Comparison of ENCODE assay signal across 19 mouse cellular contexts in genomic region chr2:3708621-3709020, GRCm38 (mm10).
DNase-seq lines count a peak whose midpoint lies in the region; ATAC-seq and TF ChIP-seq lines count a peak whose summit lies in the region.
"Had no signal": no experiment of that assay in that cellular context is flagged by ENCODE, and none has a peak within 500 bp of the region (broad histone marks: within the 10 kb centered on the region; RNA-seq: fewer than 3 reads in every experiment).

No protein-coding gene starts in this region.

- peak; percentile 16 for DNase-seq in heart, adult 11 months
- no peak for DNase-seq in heart, adult 18-20 months
- DNase-seq in liver, adult 2 months (ENCODE audit: extremely low read depth, low read depth, low spot score): peak; percentile 94
- DNase-seq: adrenal gland, adult 2 months; adrenal gland, adult 8-10 months; adrenal gland, postnatal 10 days; adrenal gland, postnatal 14 days; adrenal gland, postnatal 25 days; adrenal gland, postnatal 36 days; B cell, adult 2 months; cerebellum, adult 11 months; cerebellum, adult 11-12 months; cerebellum, adult 18-20 months had no signal

- H3K9me3 ChIP-seq in liver, embryonic 12.5 days (replicated peaks): no peaks in the 10 kb centered on the region
- H3K9me3 ChIP-seq: G1E had no signal

- H3K27me3 ChIP-seq in liver, adult 2 months (ENCODE audit: control insufficient read depth, insufficient read depth, low read length): no peaks in the 10 kb centered on the region
- H3K27me3 ChIP-seq in liver, embryonic 12.5 days (replicated peaks): no peaks in the 10 kb centered on the region
- H3K27me3 ChIP-seq: CH12.LX, Patski had no signal

- no peak overlapping the region for H3K4me2 ChIP-seq in liver, embryonic 12.5 days

- ATAC-seq in liver, embryonic 12.5 days: no peak
- ATAC-seq: activated CD4-positive, CD25-positive, alpha-beta regulatory T cell, adult 4 months; CD4-positive, CD25-positive, alpha-beta regulatory T cell, adult 4 months; Patski had no signal

- no peaks in the 10 kb centered on the region for H3K36me3 ChIP-seq in liver, adult 2 months (ENCODE audit: control insufficient read depth, insufficient read depth, low read length)
- no peaks in the 10 kb centered on the region for H3K36me3 ChIP-seq in liver, embryonic 12.5 days

- H3K27ac ChIP-seq in liver, adult 2 months (replicated peaks; ENCODE audit: insufficient read depth, low read depth, low read length): no peak overlapping the region
- H3K27ac ChIP-seq in liver, embryonic 12.5 days: no peak overlapping the region

- H3K79me2 ChIP-seq in liver, adult 2 months (ENCODE audit: control insufficient read depth, insufficient read depth, low read length): peaks cover 7% of the 10 kb centered on the region; the same call in 1 of the 2 replicates

- H3K9ac ChIP-seq in liver, adult 2 months (ENCODE audit: low read depth, low read length): no peak overlapping the region
- no peak overlapping the region for H3K9ac ChIP-seq in liver, embryonic 12.5 days

- peaks cover 23% of the 10 kb centered on the region for H3K4me1 ChIP-seq in liver, adult 2 months (ENCODE audit: control insufficient read depth, insufficient read depth, low read length)
- H3K4me1 ChIP-seq in liver, embryonic 12.5 days: peaks cover 40% of the 10 kb centered on the region

- H3K4me3 ChIP-seq in liver, adult 2 months (ENCODE audit: insufficient read depth, low read depth, low read length): no peak overlapping the region
- H3K4me3 ChIP-seq in liver, embryonic 12.5 days: no peak overlapping the region

- WGBS in liver, adult 2 months: 23% methylated on average over 4 of the region's 4 CpGs
- 82% methylated on average over 4 of the region's 4 CpGs for WGBS in liver, embryonic 12.5 days (ENCODE audit: insufficient replicate concordance)

- no peak for TF ChIP-seq CTCF in liver, adult 2 months (IDR thresholded peaks at IDR 0.05; ENCODE audit: low read depth, low read length)

- TF ChIP-seq POLR2A in liver, adult 2 months (IDR thresholded peaks at IDR 0.05; ENCODE audit: extremely low read depth, insufficient read depth, low read length): no peak

Comparison
In these comparisons a context has a peak if more than half of its experiments do, and no peak if none do; other contexts are left out.
1. DNase-seq: peak in heart, adult 11 months (single experiment) and liver, adult 2 months (single experiment); none in heart, adult 18-20 months (0 of 2).